Mouse (Mus musculus): Measurements from ENCODE around the gene Pyroxd2.

The Pyroxd2 gene

DNA sequence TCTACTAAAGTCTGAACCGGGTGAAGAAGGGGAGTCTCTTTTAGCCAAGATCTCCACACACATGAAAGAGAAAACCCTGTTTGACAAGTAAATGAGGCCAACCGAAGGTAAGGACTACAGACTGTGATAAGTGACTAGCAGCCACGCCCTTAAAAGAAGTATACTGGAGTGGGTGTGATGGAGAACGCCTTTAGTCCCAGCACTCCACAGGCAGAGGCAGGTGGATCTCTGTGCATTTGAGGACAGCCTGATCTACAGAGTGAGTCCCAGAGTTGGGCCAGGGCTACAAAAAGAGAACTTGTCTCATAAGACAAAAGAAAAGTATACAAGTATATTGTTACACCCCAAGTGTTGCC is 6.7 kb downstream of the Pyroxd2 start:
- DNase-seq (ENCODE audit: low spot score in 2 of 2), result no peak

DNA sequence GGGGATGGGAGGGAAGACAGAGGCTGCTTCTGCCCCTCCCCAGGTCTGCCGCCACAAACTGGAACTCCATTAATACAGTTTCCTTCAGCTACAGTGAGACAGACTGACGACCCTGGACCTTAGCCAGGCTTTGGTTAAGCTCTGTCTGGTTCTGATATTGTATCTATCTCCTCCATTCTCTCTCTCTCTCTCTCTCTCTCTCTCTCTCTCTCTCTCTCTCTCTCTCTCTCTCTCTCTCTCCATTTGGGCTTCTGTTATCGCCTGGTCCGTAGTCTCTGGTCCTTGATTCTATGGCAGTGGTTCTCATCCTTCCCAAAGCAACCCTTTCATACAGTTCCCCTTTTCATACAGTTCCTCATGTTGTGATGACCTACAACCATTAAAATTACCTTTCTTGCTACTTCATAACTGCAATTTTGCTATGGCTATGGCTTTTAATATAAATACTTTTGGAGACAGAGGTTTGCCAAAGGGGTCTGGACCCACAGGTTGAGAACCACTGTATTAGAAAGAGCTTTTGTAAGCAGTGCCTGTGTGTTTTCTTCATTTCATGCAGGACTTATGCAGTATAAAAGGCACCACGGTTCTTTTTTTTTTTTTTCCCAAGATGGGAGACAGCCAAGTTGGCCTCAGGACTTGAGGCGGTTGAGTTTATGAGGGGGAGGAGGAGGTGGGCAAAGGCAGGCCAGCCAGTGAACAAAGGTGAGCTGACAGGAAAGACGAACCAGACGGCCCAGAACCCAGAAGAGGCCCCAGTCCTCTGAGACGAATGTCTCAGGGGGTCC is 7.3 kb downstream of the Pyroxd2 start:
- DNase-seq (ENCODE audit: low spot score in 2 of 2), result no peak

DNA sequence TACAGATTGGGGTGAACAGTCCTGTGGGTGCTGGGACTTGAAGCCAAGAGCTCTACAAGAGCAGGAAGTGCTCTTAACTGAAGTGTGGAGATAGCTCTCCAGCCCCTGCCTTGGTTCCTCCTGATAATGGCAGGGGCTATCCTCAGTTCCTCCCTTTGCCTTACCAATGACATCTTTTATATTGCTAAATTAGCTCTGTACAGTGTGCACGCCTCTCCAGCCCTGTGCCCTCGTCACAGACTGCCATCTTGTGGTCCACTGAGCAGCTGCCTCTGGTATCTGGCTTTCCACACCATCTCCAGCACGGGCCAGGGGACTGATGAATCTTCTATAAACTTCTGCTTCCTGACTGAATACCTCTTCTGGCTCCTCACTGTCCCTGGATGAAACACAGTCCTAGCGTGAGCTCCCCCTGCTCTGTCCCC is 8.4 kb downstream of the Pyroxd2 start:
- peak; percentile 28 to 43 for DNase-seq (ENCODE audit: low spot score in 2 of 2)

DNA sequence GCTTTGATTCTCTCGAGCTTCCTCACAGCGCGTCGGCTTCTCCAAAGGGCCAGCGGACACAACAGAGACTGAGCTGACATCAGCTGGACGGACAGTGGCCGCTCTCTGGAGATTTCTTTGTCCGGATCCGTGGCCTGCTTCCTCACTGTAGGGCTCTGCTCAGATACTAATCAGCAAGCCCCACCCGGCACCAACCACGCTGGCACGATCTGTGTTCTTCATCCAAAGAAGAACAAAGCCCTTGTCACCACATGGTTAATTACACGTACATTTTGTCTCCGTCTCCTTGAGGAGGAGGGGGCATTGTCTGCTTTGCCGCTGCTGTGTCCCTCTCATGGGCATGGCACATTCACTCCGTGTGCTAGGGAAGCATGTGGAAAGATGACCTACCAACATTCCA is 9.3 kb downstream of the Pyroxd2 start:
- DNase-seq (ENCODE audit: low spot score in 2 of 2), result no peak

DNA sequence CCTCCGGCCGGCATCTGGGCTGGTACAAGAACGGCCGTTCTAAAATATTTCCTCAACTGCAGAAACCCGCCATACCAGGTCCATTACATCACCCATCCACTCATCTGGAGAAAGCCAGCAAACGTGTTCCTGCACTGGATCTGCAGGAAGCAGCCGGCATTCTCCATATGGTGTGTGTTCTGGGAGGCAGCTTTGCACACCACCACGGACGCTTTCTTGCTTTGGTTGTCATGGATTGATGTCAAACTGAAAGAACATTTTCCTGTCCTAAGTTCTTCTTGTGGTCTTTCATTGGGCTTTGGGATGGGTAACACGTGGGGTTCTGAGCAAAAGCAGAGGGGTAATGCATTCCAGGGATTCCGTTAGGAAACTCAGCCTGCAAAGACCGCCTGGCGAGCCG is 10.7 kb downstream of the Pyroxd2 start:
- DNase-seq (ENCODE audit: low spot score in 2 of 2), result peak in 1 of 2 experiments; percentile 36

DNA sequence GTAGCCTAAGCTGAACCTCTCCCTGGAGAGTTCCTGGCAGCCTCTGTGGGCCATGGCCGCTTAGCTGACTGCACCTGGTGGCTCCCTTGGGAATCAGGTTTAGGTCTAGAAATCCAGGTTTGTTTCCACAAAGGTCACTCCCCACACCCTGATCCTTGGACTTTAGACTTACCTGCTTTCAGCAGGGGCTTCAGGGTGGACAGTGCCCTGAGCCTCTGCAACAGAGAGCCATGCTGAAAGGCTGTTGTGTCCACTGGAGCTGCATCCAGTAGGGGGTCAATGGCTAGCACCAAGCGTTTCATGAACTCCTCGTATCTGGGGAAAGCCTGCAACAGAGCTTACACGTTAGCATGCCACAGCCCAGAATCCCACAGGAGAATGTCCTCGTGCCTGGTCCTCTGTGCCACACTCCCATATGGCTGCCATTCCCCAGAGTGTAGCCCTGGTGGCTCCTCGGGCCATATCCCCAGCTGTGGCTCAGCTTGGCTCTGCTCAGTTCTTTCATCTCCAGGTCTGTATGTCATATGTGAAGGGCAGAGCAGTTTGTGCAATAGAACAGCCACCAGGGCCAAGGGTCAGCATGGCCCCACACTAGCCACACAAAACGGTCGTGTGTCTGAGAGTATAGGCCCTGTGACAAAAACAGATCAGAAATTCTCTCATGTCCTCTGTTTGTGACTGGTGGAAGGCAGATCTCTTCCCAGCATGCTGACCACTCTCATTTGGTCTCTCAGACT is 12.2 kb downstream of the Pyroxd2 start:
- no peak for DNase-seq (ENCODE audit: low spot score in 2 of 2)

DNA sequence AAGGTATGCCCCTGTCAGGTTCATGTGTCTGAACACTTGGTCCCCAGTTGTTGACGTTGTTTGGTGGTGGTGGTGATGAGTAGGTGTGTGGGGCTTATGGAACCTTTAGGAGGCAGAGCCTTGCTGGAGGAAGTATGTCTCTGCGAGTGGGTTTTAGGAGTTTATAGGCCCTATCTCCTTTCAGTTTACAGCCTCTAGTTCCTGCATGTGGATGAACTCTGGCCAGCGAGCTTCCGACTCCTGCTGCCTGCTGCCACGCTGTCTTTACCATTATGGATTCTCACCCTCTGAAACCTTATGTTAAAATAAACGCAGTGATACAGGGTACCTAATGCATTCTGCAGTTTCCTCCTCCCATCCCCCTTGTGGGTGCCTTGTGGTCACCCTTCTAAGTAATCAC is 12.8 kb downstream of the Pyroxd2 start:
- DNase-seq (ENCODE audit: low spot score in 2 of 2), result no peak

DNA sequence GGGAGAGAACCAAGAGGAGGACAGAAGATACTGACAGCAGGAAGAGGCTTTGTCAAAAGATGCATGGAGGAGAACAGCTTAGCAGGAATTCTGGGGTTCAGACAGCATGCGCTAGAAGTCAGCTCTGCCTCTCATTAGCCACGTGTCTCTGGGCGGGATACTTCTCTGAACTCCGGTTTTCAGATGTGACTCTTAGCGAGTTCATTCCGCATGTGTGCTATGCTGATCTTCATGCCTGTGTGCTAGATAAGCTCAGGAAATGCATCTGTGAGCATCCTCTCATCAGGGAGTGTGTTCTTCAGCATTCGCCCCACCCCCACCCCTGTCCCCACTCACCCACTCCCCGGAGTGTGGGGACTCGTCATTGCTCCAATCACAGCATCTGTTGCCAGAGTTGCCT is 14.8 kb downstream of the Pyroxd2 start:
- DNase-seq (ENCODE audit: low spot score in 2 of 2), result no peak

DNA sequence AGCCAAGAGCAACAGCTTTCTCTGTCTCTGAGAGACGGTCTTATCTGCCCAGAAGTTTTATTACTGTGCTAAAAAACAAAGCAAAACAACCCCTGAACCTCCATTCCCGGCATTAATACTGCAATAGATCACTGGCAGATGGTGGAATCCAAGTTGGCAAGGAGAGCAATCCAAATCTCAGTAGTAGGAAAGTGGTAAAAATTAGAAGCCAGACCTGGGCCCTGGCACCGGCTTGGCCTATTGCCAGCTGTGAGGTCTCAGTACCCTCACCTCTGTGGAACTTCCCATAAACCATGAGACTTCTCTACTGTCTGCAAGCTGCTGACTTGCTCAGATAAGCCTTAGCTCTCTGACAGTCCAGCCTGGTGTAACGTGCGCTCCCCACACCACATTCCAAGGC is 17.6 kb downstream of the Pyroxd2 start:
- no peak for DNase-seq (ENCODE audit: low spot score in 2 of 2)

DNA sequence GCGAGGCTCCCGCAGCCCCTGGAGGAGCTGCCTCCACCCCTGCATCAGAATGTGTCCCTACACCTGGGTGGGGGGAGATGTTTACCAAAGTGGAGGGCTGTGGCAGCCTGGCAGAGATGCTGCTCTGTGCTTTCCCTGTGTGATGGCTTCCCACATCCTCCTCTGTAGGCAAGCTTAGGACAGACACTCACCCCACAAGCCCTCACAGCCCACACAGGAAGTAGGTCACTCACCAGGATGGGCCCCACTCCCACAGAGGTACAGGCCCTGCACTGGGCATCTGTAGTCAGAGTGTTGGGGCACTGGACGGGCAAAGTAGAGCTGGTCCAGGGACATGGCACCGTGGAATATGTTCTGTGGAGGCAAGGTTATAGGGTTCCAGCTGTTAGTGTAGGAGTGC is 25.2 kb downstream of the Pyroxd2 start:
- no peak for DNase-seq (ENCODE audit: low spot score in 2 of 2)

DNA sequence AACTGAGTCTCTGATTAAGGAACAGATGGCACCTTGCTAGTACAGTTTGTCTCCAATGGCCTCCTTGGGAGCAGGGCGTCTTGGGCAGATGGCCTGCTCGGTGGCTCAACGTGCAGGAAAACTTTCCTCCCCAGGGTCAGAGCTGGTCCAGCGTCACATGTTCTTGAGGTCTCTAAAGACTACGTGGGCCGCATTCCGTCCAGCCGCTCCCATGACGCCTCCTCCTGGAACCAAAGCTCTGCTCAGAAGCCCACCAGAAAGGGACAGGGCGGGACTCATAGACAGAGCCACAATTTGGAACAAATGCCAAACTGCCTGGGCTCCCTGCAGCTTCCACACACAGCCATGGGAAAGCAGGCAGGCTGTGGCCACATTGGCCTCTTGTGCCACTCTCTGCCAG is 25.8 kb downstream of the Pyroxd2 start:
- no peak for DNase-seq (ENCODE audit: low spot score in 2 of 2)

DNA sequence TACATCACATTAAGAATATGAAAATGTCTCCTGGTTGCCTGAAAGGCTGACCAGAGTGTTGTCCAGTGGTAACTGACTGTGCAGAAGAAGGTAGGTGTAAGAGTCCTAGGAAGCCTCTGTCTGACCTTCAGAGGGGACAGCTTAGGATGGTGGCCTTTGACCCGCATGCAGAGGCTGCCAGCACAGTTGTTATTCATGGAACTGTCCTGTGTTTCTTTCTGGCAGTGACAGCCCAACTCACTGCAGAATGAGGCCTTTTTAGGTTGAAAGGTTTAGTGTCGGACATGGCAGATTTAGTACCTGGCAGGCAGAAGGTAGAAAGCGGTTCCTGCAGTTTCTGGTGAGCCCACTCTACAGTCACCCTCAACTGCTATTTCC is 26.6 kb downstream of the Pyroxd2 start:
- no peak for DNase-seq (ENCODE audit: low spot score in 2 of 2)

DNA sequence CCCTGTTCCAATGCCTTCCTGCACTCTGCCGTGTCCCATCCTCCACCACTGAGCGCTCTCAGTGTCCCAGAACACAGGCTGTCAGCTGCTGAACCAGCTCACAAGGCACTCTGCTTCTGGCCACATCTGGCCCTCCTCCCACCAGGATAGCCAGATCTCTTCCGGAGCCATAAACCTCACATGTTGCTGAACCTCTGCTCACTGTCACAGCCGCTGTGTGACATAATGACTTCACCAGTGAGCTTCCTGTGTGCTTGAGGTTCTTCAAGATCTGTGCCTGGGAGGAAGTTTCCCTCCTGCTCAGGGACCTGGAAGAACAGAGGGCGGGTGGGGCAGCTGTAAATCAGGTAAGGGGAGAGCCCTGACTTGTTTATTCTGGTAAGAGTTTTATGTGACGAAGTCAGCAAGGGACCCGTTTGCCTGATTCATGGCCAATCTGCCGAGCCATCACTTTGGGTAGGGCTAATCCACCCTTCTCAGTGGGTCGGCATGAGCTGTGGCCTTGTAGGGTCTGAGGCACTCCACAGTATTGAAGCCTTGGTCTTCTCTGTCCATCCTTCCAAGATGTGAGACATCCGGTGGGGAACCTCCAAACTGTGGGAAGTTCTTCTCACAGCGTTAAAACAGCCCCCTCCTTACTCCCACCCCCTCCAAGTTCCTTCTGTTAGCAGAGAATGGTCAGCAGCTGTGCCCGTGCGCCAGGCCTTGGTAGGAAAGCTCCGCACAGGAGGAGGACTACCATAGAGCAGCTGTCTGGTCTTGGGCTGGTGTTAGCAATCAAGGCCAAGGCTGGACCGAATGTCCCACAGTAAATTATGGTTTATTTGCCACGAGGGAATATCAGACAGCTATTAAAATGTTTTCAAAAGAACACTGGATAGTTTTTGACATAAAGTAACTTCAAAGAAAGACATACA is 27.3 kb downstream of the Pyroxd2 start:
- DNase-seq (ENCODE audit: low spot score in 2 of 2), result no peak

DNA sequence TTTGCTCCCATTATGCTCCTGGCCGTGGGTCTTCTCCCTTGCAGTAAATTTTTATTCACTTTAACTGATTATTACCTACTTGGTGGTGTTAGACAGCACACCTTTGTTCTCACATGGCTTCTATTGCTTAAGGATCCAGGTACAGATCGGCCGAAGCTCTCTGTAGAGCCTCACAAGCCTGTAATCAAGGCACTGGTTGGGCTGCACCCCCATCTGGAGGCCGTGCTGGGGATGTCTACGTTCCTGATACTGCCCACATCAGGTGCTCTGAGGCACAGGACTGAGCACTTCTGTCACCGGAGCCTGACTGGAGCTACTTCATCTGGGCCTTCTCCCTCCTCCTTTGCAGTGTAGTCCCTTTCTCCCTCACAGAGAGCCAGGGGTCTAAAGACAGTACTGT is 29.3 kb downstream of the Pyroxd2 start:
- no peak for DNase-seq (ENCODE audit: low spot score in 2 of 2)

DNA sequence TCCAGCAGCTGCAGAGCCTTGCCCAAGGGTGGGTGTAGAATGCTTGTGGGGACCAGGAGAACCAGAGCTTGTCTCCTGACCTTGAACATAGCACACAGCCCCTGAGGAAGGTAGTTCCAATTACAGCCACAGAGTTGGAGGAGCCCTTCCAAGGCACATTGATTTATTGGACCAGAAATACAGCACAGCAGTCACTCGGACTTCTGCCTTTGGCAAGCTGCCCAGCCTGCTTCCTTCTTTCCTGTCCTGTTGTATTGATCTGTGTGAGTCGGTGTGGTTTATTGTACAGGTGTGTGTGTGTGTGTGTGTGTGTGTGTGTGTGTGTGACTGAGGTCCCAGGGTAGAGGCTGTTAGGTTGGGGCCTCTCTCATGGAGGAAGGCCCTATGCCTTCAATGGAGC is 30.1 kb downstream of the Pyroxd2 start:
- DNase-seq (ENCODE audit: low spot score in 2 of 2), result no peak

DNA sequence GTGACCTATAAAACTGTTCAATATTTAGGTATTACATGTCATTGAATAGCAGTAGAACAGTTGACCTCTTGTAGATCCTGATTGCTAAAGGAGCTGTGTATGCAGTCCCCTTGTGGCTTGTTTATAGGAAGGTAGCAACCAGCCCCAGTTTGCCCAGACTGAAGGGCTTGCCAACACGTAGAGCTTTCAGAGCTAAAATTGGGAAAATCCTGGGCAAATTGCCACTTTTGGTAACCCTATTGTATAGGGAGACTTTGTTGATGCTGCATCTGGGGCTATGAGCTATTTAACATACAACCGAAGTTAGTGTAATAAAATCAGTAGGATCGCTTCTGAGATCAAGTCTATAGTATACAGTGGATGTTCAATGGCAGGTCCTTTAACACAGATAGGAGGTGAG is 34.5 kb downstream of the Pyroxd2 start:
- DNase-seq (ENCODE audit: low spot score in 2 of 2), result no peak

DNA sequence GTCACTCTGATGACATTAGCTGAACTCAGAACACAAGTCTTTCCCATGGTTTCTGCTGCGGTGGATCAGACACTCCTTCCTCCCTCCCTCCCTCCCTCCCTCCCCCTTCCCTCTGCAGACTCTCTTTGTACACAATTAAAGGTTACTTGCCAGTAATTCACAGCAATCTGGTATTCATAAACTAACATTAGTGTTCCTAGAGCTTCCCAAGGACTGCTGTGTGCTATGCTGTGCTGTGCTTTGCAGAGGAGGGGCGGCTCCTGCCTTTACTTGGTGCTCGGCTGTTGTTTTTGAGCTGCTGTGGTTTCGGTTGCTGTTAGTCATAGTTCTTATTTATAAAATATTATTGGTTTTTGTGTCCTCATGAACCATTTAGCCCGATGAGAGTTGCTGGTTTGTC is 34.9 kb downstream of the Pyroxd2 start:
- DNase-seq (ENCODE audit: low spot score in 2 of 2), result no peak

DNA sequence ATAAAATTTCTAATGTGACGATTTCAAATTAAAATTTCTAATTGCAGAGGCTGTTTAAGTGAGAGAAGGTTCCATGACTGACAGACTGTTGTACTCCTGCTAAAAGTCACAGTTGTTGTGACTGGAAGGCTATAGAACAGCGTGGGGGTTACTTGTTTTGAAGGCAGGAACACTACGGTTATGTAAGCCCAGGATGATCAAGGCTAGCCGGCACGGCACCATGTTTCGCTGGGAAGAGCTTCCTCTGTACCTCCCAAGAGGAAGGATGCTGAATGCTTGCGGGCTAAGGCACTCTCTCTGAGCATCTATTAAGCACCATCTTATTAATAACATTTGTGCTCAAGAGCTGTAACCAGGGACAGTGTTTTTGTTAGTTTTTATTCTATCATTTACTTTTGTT is 36.1 kb downstream of the Pyroxd2 start:
- peak; percentile 15 to 32 for DNase-seq (ENCODE audit: low spot score in 2 of 2)

DNA sequence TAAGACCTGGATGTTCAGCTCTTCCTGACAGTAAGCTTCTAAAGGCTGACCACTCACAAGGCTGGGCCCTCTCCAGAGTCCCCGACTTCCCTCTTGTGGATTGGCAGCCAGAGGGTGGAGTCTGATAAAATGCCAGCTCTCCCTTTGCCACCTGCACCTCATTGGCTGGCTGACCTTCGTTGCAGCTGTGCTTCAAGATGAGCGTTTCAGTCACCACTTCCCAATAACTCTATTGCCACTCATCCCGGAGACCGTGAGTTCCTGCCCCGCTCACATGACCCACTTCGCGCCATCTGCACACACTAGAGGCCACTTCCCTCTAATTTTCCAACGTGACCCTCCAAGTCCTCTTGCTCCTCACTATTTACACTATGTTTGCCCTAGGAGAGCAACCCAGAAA is 38.8 kb downstream of the Pyroxd2 start:
- no peak for DNase-seq (ENCODE audit: low spot score in 2 of 2)

DNA sequence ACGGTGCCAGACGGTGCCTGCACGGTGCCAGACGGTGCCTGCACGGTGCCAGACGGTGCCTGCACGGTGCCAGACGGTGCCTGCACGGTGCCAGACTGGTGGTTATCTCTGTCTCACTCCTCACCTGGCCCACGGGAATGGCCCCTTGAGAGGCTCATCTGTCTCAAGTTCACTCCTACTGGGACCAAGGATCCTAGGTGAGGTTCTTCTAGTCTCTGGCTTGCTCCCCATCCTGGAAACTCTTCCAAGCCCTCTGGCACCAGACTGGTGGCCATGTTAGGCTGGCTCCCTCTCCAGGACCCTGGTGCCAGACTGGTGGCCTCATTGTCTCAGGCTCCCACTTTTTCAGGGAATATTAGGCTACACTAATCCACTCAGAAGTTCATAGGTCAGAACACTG is 53.1 kb downstream of the Pyroxd2 start:
- DNase-seq (ENCODE audit: low spot score in 2 of 2), result no peak

DNA sequence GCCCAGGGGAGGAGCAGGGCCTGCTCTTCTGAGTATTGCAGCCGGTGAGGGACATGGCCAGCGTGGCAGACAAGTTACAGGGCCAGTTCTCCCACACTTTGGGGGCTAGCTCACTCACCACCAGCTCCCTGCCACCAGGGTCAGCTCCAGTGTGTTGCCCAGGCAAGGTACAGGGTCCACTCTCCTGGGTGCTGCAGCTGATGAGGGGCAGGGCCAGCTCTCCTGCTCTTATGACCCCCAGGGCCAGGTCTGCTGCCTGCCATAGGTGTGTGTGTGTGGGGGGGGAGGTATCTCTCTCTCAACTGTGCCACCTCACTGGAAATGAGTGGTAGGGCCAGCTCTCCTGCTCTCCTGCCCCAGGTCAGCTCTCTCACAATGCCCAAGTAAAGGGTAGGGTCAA is 54.0 kb downstream of the Pyroxd2 start:
- DNase-seq (ENCODE audit: low spot score in 2 of 2), result no peak

DNA sequence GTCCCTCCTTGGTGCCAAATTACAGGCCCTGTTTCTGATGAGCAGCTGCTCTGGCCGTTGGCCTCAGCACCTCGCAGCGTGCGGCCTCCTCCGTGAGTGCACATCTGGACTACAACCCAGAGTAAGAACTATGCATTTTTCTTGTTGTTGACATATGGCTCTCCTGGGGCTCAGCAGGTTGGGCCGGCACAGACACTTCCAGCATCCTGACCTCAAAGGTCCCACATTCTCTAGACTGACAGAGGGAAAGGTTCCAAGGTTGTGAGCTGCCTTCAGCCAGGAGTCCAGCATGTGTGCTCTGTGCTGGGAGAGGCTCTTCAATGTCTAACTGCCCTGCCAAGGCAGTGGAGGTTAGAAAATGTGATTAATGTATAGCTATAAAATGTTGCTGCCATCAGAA is 55.2 kb downstream of the Pyroxd2 start:
- no peak for DNase-seq (ENCODE audit: low spot score in 2 of 2)

DNA sequence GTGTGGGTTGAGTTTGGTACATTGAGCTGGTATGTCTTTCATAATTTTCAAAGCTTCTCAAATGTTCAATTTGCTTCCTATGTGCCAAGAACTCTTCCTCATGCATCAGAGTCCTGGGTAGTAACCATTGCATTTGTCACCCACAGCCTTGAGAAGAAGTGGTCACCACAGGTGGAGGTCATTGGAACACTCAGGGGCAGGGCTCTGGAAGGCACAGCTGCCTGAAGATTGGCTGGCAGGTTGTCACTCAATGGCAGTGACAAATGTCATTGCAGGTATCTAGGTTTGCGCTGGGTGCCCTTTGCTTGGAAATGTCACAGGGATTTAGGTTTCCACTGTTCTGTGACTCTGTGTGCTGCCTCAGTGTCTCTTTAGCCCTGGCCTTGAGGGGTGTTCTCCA is 62.3 kb downstream of the Pyroxd2 start:
- DNase-seq (ENCODE audit: low spot score in 2 of 2), result no peak

Measured in right cerebral cortex, postnatal 36 days (tissue).